Mouse (Mus musculus) ES-Bruce4 (cell line): ENCODE measurements at regions not wholly inside any gene's neighbourhood (a gene's known extent, or its start where the extent isn't known, plus 50 kb on each side); places are given as distances from the start of the nearest gene placed in this dataset.

Source experiments
- CTCF ChIP-seq: IDR thresholded peaks from one replicate; pipeline ENCODE4 v1.8.1; 2011; ENCODE audit warnings: low read depth, low read length
- POLR2A ChIP-seq: IDR thresholded peaks from one replicate; pipeline ENCODE4 v1.8.1; 2011; ENCODE audit warnings: low read length; ENCODE audit not compliant: insufficient read depth

- TF ChIP-seq CTCF (no peak), POLR2A (no peak)
Observed at GRCm38 (mm10) chr14:86261640-86262230, 879.3 kb downstream of the Diaph3 start.
